Comparison of ENCODE assay signal across 11 mouse cellular contexts in genomic region chr13:99030579-99031200, GRCm38 (mm10). TPM values are rescaled to one million over a fixed set of nuclear protein-coding genes. Genes with fewer than 3 reads are reported as not detected.
A peak's percentile ranks its signal among the peaks of the same experiment; 100 is the strongest.
DNase-seq lines count a peak whose midpoint lies in the region; ATAC-seq lines count a peak whose summit lies in the region.
"Had no signal": no experiment of that assay in that cellular context is flagged by ENCODE, and none has a peak within 500 bp of the region (broad histone marks: within the 10 kb centered on the region; RNA-seq: fewer than 3 reads in every experiment).

No protein-coding gene starts in this region.

- H3K27ac ChIP-seq in forebrain, embryonic 16.5 days (ENCODE audit: low read length): peak overlapping the region; percentile 5; the same call in 1 of the 2 replicates
- H3K27ac ChIP-seq: intestine, embryonic 15.5 days had no signal

- H3K36me3 ChIP-seq in forebrain, embryonic 16.5 days (ENCODE audit: control insufficient read depth, insufficient read depth): no peaks in the 10 kb centered on the region
- H3K36me3 ChIP-seq: intestine, embryonic 15.5 days had no signal

- no peaks in the 10 kb centered on the region for H3K27me3 ChIP-seq in forebrain, embryonic 16.5 days (replicated peaks; ENCODE audit: control insufficient read depth, insufficient read depth, low read length)
- H3K27me3 ChIP-seq: intestine, embryonic 15.5 days had no signal

- H3K9me3 ChIP-seq in forebrain, embryonic 16.5 days (ENCODE audit: control insufficient read depth, low read length): no peaks in the 10 kb centered on the region
- H3K9me3 ChIP-seq: intestine, embryonic 15.5 days had no signal

- 23% methylated on average over 15 of the region's 15 CpGs for WGBS in forebrain, embryonic 16.5 days

- peak; percentile 20 for DNase-seq in 416B (ENCODE audit: low read depth)
- peak; percentile 21 for DNase-seq in A20 (ENCODE audit: low read depth, low spot score)
- DNase-seq in right cerebral cortex, adult 18-20 months: no peak
- no peak for DNase-seq in gastrocnemius, postnatal 25 days
- DNase-seq in cerebellum, postnatal 36 days: no peak

- H3K4me1 ChIP-seq in forebrain, embryonic 16.5 days (replicated peaks; ENCODE audit: control insufficient read depth, insufficient read depth, low read length): peaks cover 17% of the 10 kb centered on the region
- H3K4me1 ChIP-seq: intestine, embryonic 15.5 days had no signal

- no peak overlapping the region for H3K9ac ChIP-seq in forebrain, embryonic 16.5 days (replicated peaks; ENCODE audit: low read depth, low read length)
- H3K9ac ChIP-seq: intestine, embryonic 15.5 days had no signal

- no peak overlapping the region for H3K4me3 ChIP-seq in forebrain, embryonic 16.5 days (replicated peaks; ENCODE audit: low read length)
- H3K4me3 ChIP-seq: intestine, embryonic 15.5 days had no signal

- peak overlapping the region; percentile 18 for H3K4me2 ChIP-seq in forebrain, embryonic 16.5 days (ENCODE audit: low read length)
- H3K4me2 ChIP-seq: intestine, embryonic 15.5 days had no signal

- ATAC-seq in forebrain, embryonic 16.5 days: no peak
- peak; percentile 56 for ATAC-seq in megakaryocyte progenitor cell, adult 5-6 weeks (replicated peaks; ENCODE audit: poor library complexity)
- ATAC-seq: intestine, embryonic 15.5 days had no signal

RNA-seq across cellular contexts. Expression of gene 1700024P04Rik, which starts 46.3 kb away (rescaled TPM):
- polyA plus RNA-seq in forebrain, embryonic 16.5 days (2015; fragmentation: Nextera tagmentation; extraction: Ambion mirVana): not detected in 2 replicates
- not detected in 2 replicates for total RNA-seq in megakaryocyte progenitor cell, adult 5-6 weeks (2015)
- total RNA-seq in megakaryocyte progenitor cell, adult 5-6 weeks (2017): not detected in 2 replicates
- not detected for total RNA-seq in gastrocnemius, postnatal 25 days (2021)
- total RNA-seq: layer of hippocampus, adult 8-10 months had no signal
- polyA plus RNA-seq: intestine, embryonic 15.5 days; liver, embryonic 16.5 days; urinary bladder, adult 2 months had no signal

Comparison
In these comparisons a context has a peak if more than half of its experiments do, and no peak if none do; other contexts are left out.
1. DNase-seq: peak in 416B (single experiment) and A20 (single experiment); none in right cerebral cortex, adult 18-20 months (single experiment), gastrocnemius, postnatal 25 days (single experiment) and cerebellum, postnatal 36 days (0 of 2).